Mouse (Mus musculus) spleen, postnatal 0 days (tissue): ENCODE data around the gene Tnfrsf18. TPM values are rescaled to one million over a fixed set of nuclear protein-coding genes. Genes with fewer than 3 reads are reported as not detected.
A peak's percentile ranks its signal among the peaks of the same experiment; 100 is the strongest.

Source experiments
- microRNA counts: library from miRNA; unstranded; fragments of <30 nt; microRNA quantifications from one replicate; lab custom pipeline; 2015
- polyA plus RNA-seq: library from polyadenylated mRNA; unstranded; fragments of >200 nt; fragmentation: Nextera tagmentation; extraction: Ambion mirVana; gene quantifications from 2 replicates; pipeline ENCODE4 v1.2.1, GENCODE M21; 2015

Gene Tnfrsf18
- 1.2 and 2.7 TPM in 2 replicates for polyA plus RNA-seq

DNA sequence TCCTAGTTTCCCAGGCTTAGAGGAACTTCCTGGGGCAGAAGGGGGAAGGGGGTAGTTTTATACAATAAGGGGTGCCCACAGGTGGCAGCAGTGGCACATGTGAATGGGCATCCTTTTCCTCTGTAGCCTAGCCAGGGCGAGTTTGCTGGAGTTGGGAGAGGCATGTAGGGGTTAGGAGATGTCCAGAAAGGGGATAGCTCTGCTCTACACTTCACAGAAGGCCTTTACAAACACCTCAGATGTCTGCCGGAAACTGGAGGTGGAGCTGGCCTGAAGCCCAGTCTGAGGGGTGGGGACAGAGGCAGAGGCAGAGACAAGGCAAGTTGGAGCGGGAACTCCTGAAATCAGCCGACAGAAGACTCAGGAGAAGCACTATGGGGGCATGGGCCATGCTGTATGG is at the start of gene Tnfrsf18:
TSS of gene Tnfrsf18 (plus strand) at position 152 of the 400 bp plus-strand sequence.

DNA sequence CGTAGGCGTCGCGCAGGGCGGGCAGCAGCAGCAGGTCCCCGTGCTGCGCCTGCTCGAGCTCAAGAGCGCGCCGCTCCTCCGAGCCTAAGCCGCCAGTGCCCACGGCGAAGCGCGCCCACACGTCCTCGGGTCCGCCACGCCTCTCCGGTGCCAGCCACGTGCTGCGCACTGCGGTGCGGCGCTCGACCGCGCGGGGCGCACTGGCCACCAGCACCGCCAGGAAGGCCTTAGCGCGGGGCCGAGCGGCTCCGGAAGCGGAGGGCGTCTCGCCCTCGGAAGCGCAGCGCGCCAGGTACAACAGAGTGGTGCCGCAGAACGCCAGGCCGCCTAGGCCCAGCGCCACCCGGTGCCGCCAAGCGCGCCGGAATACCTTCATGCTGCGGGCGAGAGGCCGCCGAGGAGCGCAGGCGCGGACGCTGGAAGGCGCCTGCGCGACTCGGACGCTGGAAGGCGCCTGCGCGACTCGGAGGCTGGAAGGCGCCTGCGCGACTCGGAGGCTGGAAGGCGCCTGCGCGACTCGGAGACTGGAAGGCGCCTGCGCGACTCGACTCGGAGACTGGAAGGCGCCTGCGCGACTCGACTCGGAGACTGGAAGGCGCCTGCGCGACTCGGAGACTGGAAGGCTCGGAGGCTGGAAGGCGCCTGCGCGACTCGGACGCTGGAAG is 33.6 kb upstream of the Tnfrsf18 start, which contains the start of the genes B3galt6 and Sdf4:
TSS of gene B3galt6 (minus strand) at position 409 of the 665 bp plus-strand sequence.
TSS of gene Sdf4 (plus strand) at position 632 of the 665 bp plus-strand sequence.

DNA sequence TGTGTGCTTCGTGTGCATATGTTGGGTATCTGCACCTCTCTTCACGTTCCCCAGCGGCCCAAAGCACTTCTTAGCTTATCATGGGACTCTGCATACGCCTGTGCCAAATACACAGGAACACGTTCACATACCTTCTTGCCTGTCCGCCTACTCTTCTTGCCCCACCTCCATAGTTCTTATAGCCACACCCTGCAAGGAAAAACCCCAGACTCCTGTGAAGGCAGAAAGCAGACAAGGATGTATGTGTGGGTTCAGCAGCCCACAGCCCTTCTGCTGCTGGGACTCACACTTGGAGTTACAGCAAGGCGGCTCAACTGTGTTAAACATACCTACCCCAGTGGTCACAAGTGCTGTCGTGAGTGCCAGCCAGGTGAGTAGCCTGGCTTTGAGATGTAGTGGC is 12.3 kb upstream of the Tnfrsf18 start, which contains the start of gene Tnfrsf4:
TSS of gene Tnfrsf4 (plus strand) at position 207 of the 400 bp plus-strand sequence.

DNA sequence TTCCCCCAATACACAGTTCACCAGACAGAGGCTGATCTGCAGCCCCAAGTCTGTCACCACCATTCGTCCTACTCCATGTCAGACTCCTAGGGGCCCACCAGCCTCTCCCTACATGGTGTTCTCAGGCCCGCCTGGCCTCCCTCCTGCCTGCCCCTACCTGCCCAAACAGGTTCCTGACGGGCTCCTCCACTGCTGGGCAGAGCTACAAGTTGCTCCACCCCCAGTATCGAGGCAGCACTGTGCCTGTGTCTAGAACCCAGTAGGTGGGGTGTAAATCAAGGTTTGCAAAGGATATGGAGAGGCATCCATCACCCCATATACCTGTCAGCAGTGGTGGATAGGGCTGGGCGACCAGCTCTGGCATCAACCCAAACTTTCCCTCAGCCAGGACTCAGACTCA is 33.3 kb downstream of the Tnfrsf18 start, which contains the start of gene Ttll10:
TSS of gene Ttll10 (minus strand) at position 154 of the 400 bp plus-strand sequence.

MicroRNAs encoded within 50 kb of the gene (microRNA counts, 519-probe panel; counts per million panel counts)
- microRNA mmu-miR-200a (lab: Ali Mortazavi, UCI) (88.3 counts per million), microRNA mmu-miR-200b (lab: Ali Mortazavi, UCI) (5,016 counts per million, percentile 34 among the panel's probes with 10 or more counts), microRNA mmu-miR-429 (lab: Ali Mortazavi, UCI) (4,780 counts per million, percentile 29 among the panel's probes with 10 or more counts)

Other genes starting within 250 kb of the Tnfrsf18 start
- 0.05 TPM in 2 replicates for gene Tmem88b, start 240.3 kb upstream of the Tnfrsf18 start, polyA plus RNA-seq
- 0.41 and 0.63 TPM in 2 replicates for gene Ankrd65, start 235.7 kb upstream of the Tnfrsf18 start, polyA plus RNA-seq
- gene Mrpl20, start 223.3 kb upstream of the Tnfrsf18 start, polyA plus RNA-seq: 202 and 239 TPM in 2 replicates
- 89.4 and 98.1 TPM in 2 replicates for gene Ccnl2, start 213.7 kb upstream of the Tnfrsf18 start, polyA plus RNA-seq
- 120 and 131 TPM in 2 replicates for gene Aurkaip1, start 194.9 kb upstream of the Tnfrsf18 start, polyA plus RNA-seq
- 46.8 and 65.4 TPM in 2 replicates for gene Mxra8, start 186.5 kb upstream of the Tnfrsf18 start, polyA plus RNA-seq
- 4.9 and 5.7 TPM in 2 replicates for gene Dvl1, start 178.8 kb upstream of the Tnfrsf18 start, polyA plus RNA-seq
- 0.14 and 0.18 TPM in 2 replicates for gene Tas1r3, start 162.8 kb upstream of the Tnfrsf18 start, polyA plus RNA-seq
- gene Cptp, start 156.7 kb upstream of the Tnfrsf18 start, polyA plus RNA-seq: 7.5 and 8.4 TPM in 2 replicates
- gene Ints11, start 156.6 kb upstream of the Tnfrsf18 start, polyA plus RNA-seq: 31.6 and 32.7 TPM in 2 replicates
- gene Pusl1, start 134.4 kb upstream of the Tnfrsf18 start, polyA plus RNA-seq: 26.0 and 27.2 TPM in 2 replicates
- 8.0 and 10.8 TPM in 2 replicates for gene Acap3, start 134.3 kb upstream of the Tnfrsf18 start, polyA plus RNA-seq
- gene Ube2j2, start 82.3 kb upstream of the Tnfrsf18 start, polyA plus RNA-seq: 73.1 and 76.2 TPM in 2 replicates
- 205 and 213 TPM in 2 replicates for gene C1qtnf12, start 63.8 kb upstream of the Tnfrsf18 start, polyA plus RNA-seq
- 6.3 and 6.5 TPM in 2 replicates for gene B3galt6, start 33.5 kb upstream of the Tnfrsf18 start, polyA plus RNA-seq
- gene Sdf4, start 33.3 kb upstream of the Tnfrsf18 start, polyA plus RNA-seq: 104 and 111 TPM in 2 replicates
- 1.2 and 1.3 TPM in 2 replicates for gene Tnfrsf4, start 12.3 kb upstream of the Tnfrsf18 start, polyA plus RNA-seq
- 0.16 and 0.45 TPM in 2 replicates for gene Ttll10, start 33.2 kb downstream of the Tnfrsf18 start, polyA plus RNA-seq
- gene 9430015G10Rik, start 83.8 kb downstream of the Tnfrsf18 start, polyA plus RNA-seq: 8.9 and 9.5 TPM in 2 replicates
- 0.17 and 0.21 TPM in 2 replicates for gene Rnf223, start 104.3 kb downstream of the Tnfrsf18 start, polyA plus RNA-seq
- 16.2 and 22.4 TPM in 2 replicates for gene Agrn, start 171.3 kb downstream of the Tnfrsf18 start, polyA plus RNA-seq
- gene Isg15, start 174.7 kb downstream of the Tnfrsf18 start, polyA plus RNA-seq: 77.6 and 109 TPM in 2 replicates
- gene AW011738, start 177.1 kb downstream of the Tnfrsf18 start, polyA plus RNA-seq: 3.3 TPM in 2 replicates
- 0.25 and 0.34 TPM in 2 replicates for gene Perm1, start 189.7 kb downstream of the Tnfrsf18 start, polyA plus RNA-seq
- gene Plekhn1, start 208.7 kb downstream of the Tnfrsf18 start, polyA plus RNA-seq: 5.6 and 7.4 TPM in 2 replicates
- gene Noc2l, start 209.8 kb downstream of the Tnfrsf18 start, polyA plus RNA-seq: 52.4 and 53.7 TPM in 2 replicates
- gene Samd11, start 229.5 kb downstream of the Tnfrsf18 start, polyA plus RNA-seq: 24.4 and 25.3 TPM in 2 replicates